Mouse (Mus musculus) hindbrain, embryonic 16.5 days (tissue): ENCODE measurements around the gene Il18bp. TPM values are rescaled to one million over a fixed set of nuclear protein-coding genes. Genes with fewer than 3 reads are reported as not detected.
"Not testable (repeated sequence)": the region's sequence is repeated elsewhere in the genome, so short reads cannot be mapped to it uniquely, and the experiment has no call there.

Source experiments
- ATAC-seq: fragments of 200-750 bp; cut with Nextera tagmentation; 2 replicates; pipeline ENCODE4 v1.8.0; 2017; ENCODE audit warnings: moderate TSS enrichment, moderate library complexity
- H3K27ac ChIP-seq: fragments of 300-500 bp; sonication (generic); 2 replicates; pipeline ENCODE4 v1.5.1; 2014; ENCODE audit warnings: low read depth, mild to moderate bottlenecking, control low read depth, low read length, moderate library complexity
- H3K27me3 ChIP-seq: fragments of 300-500 bp; sonication (generic); replicated peaks from 2 replicates; pipeline ENCODE4 v1.6.1; 2014; ENCODE audit warnings: low read length; ENCODE audit not compliant: control insufficient read depth, insufficient read depth
- H3K36me3 ChIP-seq: fragments of 300-500 bp; sonication (generic); 2 replicates; pipeline ENCODE4 v1.6.1; 2014; ENCODE audit warnings: mild to moderate bottlenecking, low read length, moderate library complexity, mixed read lengths; ENCODE audit not compliant: control insufficient read depth, insufficient read depth
- H3K4me1 ChIP-seq: fragments of 300-500 bp; sonication (generic); 2 replicates; pipeline ENCODE4 v1.6.1; 2014; ENCODE audit warnings: low read depth, low read length; ENCODE audit not compliant: control insufficient read depth, insufficient read depth
- H3K4me2 ChIP-seq: fragments of 300-500 bp; sonication (generic); 2 replicates; pipeline ENCODE4 v1.6.1; 2014; ENCODE audit warnings: mild to moderate bottlenecking, low read length, control low read depth, moderate library complexity
- H3K4me3 ChIP-seq: fragments of 300-500 bp; sonication (generic); 2 replicates; pipeline ENCODE4 v1.5.1; 2014; ENCODE audit warnings: mild to moderate bottlenecking, low read length, control low read depth, moderate library complexity
- H3K9ac ChIP-seq: fragments of 300-500 bp; sonication (generic); 2 replicates; pipeline ENCODE4 v1.6.1; 2014; ENCODE audit warnings: low read depth, mild to moderate bottlenecking, control low read depth, low read length, moderate library complexity
- H3K9me3 ChIP-seq: fragments of 300-500 bp; sonication (generic); 2 replicates; pipeline ENCODE4 v1.6.1; 2014; ENCODE audit warnings: mild to moderate bottlenecking, low read length, moderate library complexity; ENCODE audit not compliant: control insufficient read depth
- WGBS: fragments of 180-500 bp; shearing (Covaris S2); extraction: QIAGEN DNeasy Blood & Tissue Kit; methylation state at CpG from one replicate; pipeline ENCODE4 v1.1.7; 2014; 5-methylcytosine and 5-hydroxymethylcytosine counted together
- polyA plus RNA-seq: library from polyadenylated mRNA; unstranded; fragments of >200 nt; fragmentation: Nextera tagmentation; extraction: Ambion mirVana; gene quantifications from 2 replicates; pipeline ENCODE4 v1.2.1, GENCODE M21; 2015

Gene Il18bp
- polyA plus RNA-seq, 1 experiment from 2014 or later = 4.1 TPM

DNA sequence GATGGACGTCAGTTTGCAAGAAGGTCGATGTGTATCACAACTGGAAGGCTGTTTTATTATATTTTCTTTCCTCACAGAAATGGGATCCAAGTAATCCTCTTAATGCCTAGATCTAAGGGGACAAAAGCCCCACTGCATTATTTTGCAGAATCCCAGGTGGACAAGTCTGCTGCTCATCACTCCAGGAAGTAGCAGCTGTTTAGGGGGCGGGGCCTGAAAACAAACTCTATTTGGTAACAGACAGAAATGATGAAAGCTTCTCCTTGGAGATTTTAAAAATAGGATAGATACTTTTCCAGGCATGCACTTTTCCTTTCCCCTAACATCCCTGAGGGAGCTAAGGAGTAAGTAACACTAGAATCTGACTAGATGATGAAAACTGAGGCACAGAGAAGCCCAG lies 18.8 kb upstream of the Il18bp start:
- peaks cover 37% of the 10 kb centered on the region for H3K36me3 ChIP-seq
- H3K4me2 ChIP-seq = no peak overlapping the region
- no peaks in the 10 kb centered on the region for H3K4me1 ChIP-seq
- 96% methylated on average over 3 of the region's 3 CpGs for WGBS
- H3K9me3 ChIP-seq = no peaks in the 10 kb centered on the region
- no peak for ATAC-seq
- no peak overlapping the region for H3K9ac ChIP-seq
- no peak overlapping the region for H3K4me3 ChIP-seq
- no peak overlapping the region for H3K27ac ChIP-seq
- H3K27me3 ChIP-seq = no peaks in the 10 kb centered on the region

DNA sequence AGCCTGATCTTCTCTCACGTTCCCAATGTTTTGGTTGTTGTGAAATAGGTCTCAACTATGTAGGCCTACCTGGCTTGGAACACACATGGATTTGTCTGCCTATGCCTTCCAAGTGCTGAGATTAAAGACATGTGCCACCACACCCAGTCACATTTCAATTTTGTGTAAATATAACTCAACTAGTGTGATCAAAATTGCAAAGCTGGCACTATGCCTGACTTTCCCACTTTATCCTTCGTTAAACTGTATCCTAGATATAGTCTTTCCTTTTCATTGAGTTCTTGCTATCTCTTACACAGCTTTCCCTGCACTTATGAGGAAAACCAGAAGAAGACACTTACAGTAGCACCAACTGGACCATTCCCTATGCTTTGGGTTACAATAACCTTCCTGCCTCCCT lies 17.0 kb upstream of the Il18bp start:
- Histone ChIP-seq H3K27ac (no peak overlapping the region), H3K9me3 (no peaks in the 10 kb centered on the region), H3K4me1 (no peaks in the 10 kb centered on the region), H3K4me3 (no peak overlapping the region), H3K36me3 (peaks cover 38% of the 10 kb centered on the region), H3K4me2 (no peak overlapping the region), H3K27me3 (no peaks in the 10 kb centered on the region), H3K9ac (no peak overlapping the region)
- 91% methylated on average over 2 of the region's 2 CpGs for WGBS
- ATAC-seq = no peak

DNA sequence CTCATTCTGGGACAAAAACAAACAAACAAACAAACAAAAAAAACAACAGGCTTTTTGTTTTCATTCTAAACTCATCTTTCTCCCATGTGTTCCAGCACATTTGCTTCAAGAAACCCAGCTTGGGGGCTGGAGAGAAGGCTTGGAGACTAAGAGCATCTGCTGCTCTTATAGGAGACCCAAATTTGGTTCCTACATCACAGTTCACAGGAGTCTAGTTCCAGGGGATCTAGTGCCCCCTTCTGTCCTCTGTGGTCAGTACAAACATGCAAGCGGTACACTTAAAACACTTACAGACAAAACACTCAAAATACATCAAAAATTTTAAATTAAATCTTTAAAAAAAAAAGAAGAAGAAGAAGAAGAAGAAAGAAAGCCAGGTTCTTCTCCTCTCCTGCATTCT lies 16.4 kb upstream of the Il18bp start:
- Histone ChIP-seq H3K36me3 (peaks cover 38% of the 10 kb centered on the region), H3K9me3 (no peaks in the 10 kb centered on the region), H3K4me3 (no peak overlapping the region), H3K9ac (no peak overlapping the region), H3K4me1 (no peaks in the 10 kb centered on the region), H3K27me3 (no peaks in the 10 kb centered on the region), H3K4me2 (no peak overlapping the region), H3K27ac (no peak overlapping the region)
- ATAC-seq = no peak
- 89% methylated on average over 1 of the region's 1 CpGs for WGBS

DNA sequence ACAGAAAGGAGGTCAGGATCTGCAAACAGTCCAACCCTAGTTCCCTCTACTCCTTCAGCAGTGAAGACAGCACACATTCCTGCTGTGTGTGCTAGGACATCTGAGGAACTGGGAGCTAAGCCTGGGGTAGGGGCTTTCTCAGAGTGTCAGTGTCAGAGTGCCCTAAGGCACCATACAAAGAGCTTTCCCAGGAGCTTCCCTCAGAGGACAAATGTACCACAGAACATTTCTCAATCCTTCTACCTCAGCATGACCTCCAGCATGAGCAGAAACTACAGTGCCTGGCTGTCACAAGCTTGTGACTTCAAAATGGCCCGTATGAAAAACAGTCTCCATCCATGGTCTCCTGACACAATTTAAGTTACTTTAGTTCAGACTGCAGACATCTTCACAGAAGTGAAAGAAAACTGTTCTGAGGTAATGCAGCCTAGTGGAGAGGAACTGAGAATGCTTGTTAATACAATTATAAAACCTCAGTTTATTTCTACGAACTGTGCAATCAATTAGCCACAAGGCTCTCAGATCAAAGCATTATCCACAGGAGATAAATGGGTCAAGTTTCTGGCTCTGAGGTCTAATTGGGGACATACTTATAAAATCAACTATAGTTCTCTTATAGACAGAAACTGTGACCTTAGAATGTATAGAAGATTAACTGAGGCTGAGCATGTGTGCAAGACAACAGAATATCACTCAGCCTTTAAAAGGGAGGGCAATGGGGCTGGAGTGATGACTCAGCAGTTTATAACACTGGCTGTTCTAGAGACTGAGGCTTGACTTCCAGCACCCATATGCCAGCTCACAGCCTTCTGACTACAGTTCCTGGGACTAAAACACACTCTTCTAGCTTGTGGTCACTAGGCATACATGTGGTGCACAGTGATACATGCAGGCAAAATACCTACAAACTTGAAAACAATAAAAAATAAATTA lies 7.0 kb upstream of the Il18bp start:
- Histone ChIP-seq H3K27me3 (no peaks in the 10 kb centered on the region), H3K4me2 (no peak overlapping the region), H3K4me3 (no peak overlapping the region), H3K27ac (no peak overlapping the region), H3K4me1 (no peaks in the 10 kb centered on the region), H3K36me3 (peaks cover 32% of the 10 kb centered on the region), H3K9ac (no peak overlapping the region), H3K9me3 (no peaks in the 10 kb centered on the region)
- ATAC-seq = no peak
- WGBS = 83% methylated on average over 2 of the region's 2 CpGs

DNA sequence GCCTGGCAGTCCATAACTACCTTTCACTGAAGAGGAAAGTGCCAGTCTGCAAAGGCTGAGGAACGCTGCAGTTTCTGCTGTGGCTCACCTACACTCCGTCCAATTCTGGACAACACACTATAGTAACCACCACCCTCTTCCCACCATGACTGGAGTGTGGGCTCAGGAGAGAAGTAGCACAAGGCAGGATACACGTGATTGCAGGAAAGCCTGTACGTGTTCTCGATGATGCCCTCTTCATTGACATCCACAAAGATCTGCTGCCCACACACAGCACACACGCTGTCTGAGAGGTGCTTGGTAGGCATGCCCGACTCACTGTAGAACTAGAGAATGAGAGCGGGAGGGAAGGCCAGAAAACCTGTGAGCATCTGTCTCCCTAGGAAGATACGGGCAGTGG lies 5.3 kb upstream of the Il18bp start:
- Histone ChIP-seq H3K4me3 (no peak overlapping the region), H3K9ac (no peak overlapping the region), H3K4me1 (no peaks in the 10 kb centered on the region), H3K4me2 (no peak overlapping the region), H3K27me3 (no peaks in the 10 kb centered on the region), H3K9me3 (no peaks in the 10 kb centered on the region), H3K36me3 (peaks cover 33% of the 10 kb centered on the region), H3K27ac (no peak overlapping the region)
- 96% methylated on average over 9 of the region's 9 CpGs for WGBS
- no peak for ATAC-seq

DNA sequence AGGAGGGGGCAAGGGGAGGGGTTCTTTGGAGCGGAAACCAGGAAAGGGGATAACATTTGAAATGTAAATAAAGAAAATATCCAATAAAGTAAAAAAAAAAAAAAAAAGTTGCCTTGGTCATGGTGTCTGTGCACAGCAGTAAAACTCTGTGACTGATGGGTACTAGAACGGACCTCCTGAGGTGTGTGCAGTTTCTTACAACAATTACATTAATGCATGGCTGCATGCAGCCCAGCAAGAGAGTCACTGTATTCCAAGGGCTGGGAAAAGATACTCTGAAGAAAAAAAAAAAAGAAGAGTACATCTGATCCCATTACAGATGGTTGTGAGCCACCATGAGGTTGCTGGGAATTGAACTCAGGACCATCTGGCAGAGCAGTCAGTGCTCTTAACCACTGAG lies 2.4 kb upstream of the Il18bp start:
- H3K36me3 ChIP-seq = peaks cover 35% of the 10 kb centered on the region
- H3K27me3 ChIP-seq, H3K4me1 ChIP-seq, H3K4me2 ChIP-seq, H3K9ac ChIP-seq, H3K9me3 ChIP-seq, H3K27ac ChIP-seq, H3K4me3 ChIP-seq, ATAC-seq: not testable (repeated sequence)
- whole genome bisulfite sequencing = 82% methylated on average over 2 of the region's 2 CpGs

DNA sequence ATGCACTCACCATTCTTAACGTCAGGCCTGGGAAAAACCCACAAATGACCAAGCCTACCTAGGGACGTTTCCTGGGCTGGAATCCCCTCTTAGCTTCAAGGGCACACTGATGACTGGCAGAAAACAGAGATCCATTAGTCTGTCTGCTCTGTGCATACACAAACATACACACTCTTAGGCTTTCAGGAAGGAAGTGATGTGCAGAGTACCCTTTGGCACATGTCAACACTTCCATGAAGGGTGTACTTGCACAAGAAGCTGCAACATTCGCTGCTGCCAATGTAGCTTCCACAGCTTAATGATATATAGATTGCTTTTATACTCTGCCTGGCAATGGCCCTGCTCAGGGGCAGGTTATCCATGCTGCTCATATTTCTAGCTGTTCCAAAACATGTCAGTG lies 872 bp upstream of the Il18bp start:
- WGBS = 71% methylated on average over 3 of the region's 3 CpGs
- Histone ChIP-seq H3K4me1 (no peaks in the 10 kb centered on the region), H3K9me3 (no peaks in the 10 kb centered on the region), H3K27me3 (no peaks in the 10 kb centered on the region), H3K4me3 (no peak overlapping the region), H3K4me2 (no peak overlapping the region), H3K36me3 (peaks cover 47% of the 10 kb centered on the region), H3K27ac (no peak overlapping the region), H3K9ac (no peak overlapping the region)
- no peak for ATAC-seq

DNA sequence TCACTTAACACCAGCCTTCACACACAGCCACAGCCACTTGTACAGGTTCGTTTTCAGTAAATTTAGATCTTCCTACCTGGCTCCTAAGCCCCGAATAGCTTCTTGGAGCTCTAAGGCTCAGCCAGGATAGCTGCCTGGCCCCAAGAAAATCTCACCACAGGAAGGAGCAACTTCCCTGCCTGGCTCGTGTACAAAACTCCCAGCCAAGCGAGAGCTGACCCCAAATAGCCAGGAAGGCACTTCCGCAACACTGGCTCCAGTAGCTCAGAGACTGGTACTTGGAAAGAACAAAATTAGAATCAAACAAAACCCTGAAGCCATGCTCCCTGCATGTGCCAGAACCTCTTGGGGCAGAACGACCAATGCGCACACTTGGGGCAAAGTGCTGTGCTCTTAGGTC lies 456 bp downstream of the Il18bp start:
- WGBS = 86% methylated on average over 7 of the region's 7 CpGs
- Histone ChIP-seq H3K27me3 (no peaks in the 10 kb centered on the region), H3K36me3 (peaks cover 53% of the 10 kb centered on the region), H3K9me3 (no peaks in the 10 kb centered on the region), H3K9ac (no peak overlapping the region), H3K4me2 (no peak overlapping the region), H3K27ac (no peak overlapping the region), H3K4me1 (no peaks in the 10 kb centered on the region), H3K4me3 (no peak overlapping the region)
- no peak for ATAC-seq

DNA sequence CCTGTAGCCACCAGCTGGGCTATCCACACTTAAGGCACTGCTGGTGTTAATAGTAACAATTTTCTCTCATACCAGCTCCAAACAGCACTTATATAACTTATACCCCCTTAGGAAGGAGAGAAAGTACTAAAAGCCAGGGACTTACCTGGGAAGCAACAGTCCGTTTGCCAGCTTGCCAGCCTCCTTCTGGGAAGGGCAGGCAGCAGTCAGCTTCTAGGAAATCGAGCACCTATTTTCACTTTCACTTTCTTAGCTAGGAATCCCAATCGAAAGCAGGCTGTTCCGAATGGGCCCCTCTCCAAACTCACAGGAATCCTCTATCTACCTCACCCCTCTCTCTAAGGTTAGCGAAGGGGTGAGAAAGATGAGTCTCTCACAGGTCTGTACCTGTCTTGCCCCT lies 1.0 kb downstream of the Il18bp start:
- no peak overlapping the region for H3K27ac ChIP-seq
- no peak for ATAC-seq
- H3K9ac ChIP-seq = no peak overlapping the region
- H3K27me3 ChIP-seq = no peaks in the 10 kb centered on the region
- WGBS = 90% methylated on average over 5 of the region's 5 CpGs
- H3K36me3 ChIP-seq = peaks cover 52% of the 10 kb centered on the region
- no peaks in the 10 kb centered on the region for H3K4me1 ChIP-seq
- H3K4me3 ChIP-seq = no peak overlapping the region
- no peak overlapping the region for H3K4me2 ChIP-seq
- no peaks in the 10 kb centered on the region for H3K9me3 ChIP-seq
